Mouse (Mus musculus) erythroblast, embryonic 14.5 days (primary cell): ENCODE data around the gene Atxn7l3b. TPM values are rescaled to one million over a fixed set of nuclear protein-coding genes. Genes with fewer than 3 reads are reported as not detected.
"Not testable (repeated sequence)": the region's sequence is repeated elsewhere in the genome, so short reads cannot be mapped to it uniquely, and the experiment has no call there.

Source experiments
- H3K27me3 ChIP-seq: 2 replicates; pipeline ENCODE4 v1.6.1; 2012; ENCODE audit warnings: inconsistent platforms; ENCODE audit not compliant: control insufficient read depth
- H3K36me3 ChIP-seq: 2 replicates; pipeline ENCODE4 v1.6.1; 2012; ENCODE audit warnings: mild to moderate bottlenecking, inconsistent platforms; ENCODE audit not compliant: control insufficient read depth
- H3K4me1 ChIP-seq: 2 replicates; pipeline ENCODE4 v1.6.1; 2012; ENCODE audit warnings: inconsistent platforms; ENCODE audit not compliant: control insufficient read depth
- H3K4me3 ChIP-seq: replicated peaks from 2 replicates; pipeline ENCODE3; 2012; ENCODE audit warnings: moderate library complexity, mild to moderate bottlenecking, inconsistent platforms
- H3K9me3 ChIP-seq: 2 replicates; pipeline ENCODE4 v1.6.1; 2012; ENCODE audit warnings: low read length, inconsistent platforms, mixed read lengths; ENCODE audit not compliant: control insufficient read depth
- GATA1 ChIP-seq: IDR thresholded peaks from 2 replicates; pipeline ENCODE4 v1.6.1; 2012; ENCODE audit warnings: low read length, inconsistent platforms, mixed read lengths
- TAL1 ChIP-seq: IDR thresholded peaks from 3 replicates; pipeline ENCODE4 v1.6.1; 2012; ENCODE audit warnings: low read length, inconsistent platforms, mixed read lengths
- polyA plus RNA-seq: library from polyadenylated mRNA; stranded (reverse); fragments of >175 nt; gene quantifications from 2 replicates; pipeline ENCODE4 v1.2.3, GENCODE M21; 2012

Atxn7l3b gene
- polyA plus RNA-seq = 1.2 and 1.3 TPM in 2 replicates

GRCm38 (mm10) chr10:112928452-112929221 is at the start of gene Atxn7l3b:
Atxn7l3b (minus strand) TSS chr10:112929001.
- H3K9me3 ChIP-seq = no peaks in the 10 kb centered on the region
- H3K36me3 ChIP-seq = peaks cover 27% of the 10 kb centered on the region
- peaks cover 35% of the 10 kb centered on the region for H3K4me1 ChIP-seq
- peak within 1 kb of the TSS; percentile 90 for H3K4me3 ChIP-seq
- no peak for TF ChIP-seq TAL1
- TF ChIP-seq GATA1 = no peak
- H3K27me3 ChIP-seq = no peaks in the 10 kb centered on the region

GRCm38 (mm10) chr10:112977586-112977985 is 48.8 kb upstream of the Atxn7l3b start:
- Histone ChIP-seq H3K36me3 (no peaks in the 10 kb centered on the region), H3K9me3 (no peaks in the 10 kb centered on the region; the same call in 1 of the 2 replicates)
- TF ChIP-seq TAL1 (no peak), GATA1 (no peak)

GRCm38 (mm10) chr10:112973286-112974026 is 44.7 kb upstream of the Atxn7l3b start:
- H3K4me1 ChIP-seq = no peaks in the 10 kb centered on the region
- H3K36me3 ChIP-seq = no peaks in the 10 kb centered on the region
- TF ChIP-seq TAL1 (no peak), GATA1 (no peak)
- H3K4me3 ChIP-seq = no peak overlapping the region
- no peaks in the 10 kb centered on the region for H3K27me3 ChIP-seq
- H3K9me3 ChIP-seq = no peaks in the 10 kb centered on the region; the same call in 1 of the 2 replicates

More at GRCm38 (mm10) chr10:112977586-112977985, 48.8 kb upstream of the Atxn7l3b start:
- Histone ChIP-seq H3K4me3 (no peak overlapping the region), H3K27me3 (no peaks in the 10 kb centered on the region), H3K4me1 (no peaks in the 10 kb centered on the region)

GRCm38 (mm10) chr10:112970002-112970589 is 41.3 kb upstream of the Atxn7l3b start:
- Histone ChIP-seq H3K36me3 (no peaks in the 10 kb centered on the region), H3K4me3 (no peak overlapping the region), H3K27me3 (no peaks in the 10 kb centered on the region), H3K4me1 (no peaks in the 10 kb centered on the region), H3K9me3 (peaks cover 3% of the 10 kb centered on the region)
- TF ChIP-seq TAL1 (no peak), GATA1 (no peak)

- Histone ChIP-seq H3K4me3 (no peak overlapping the region), H3K4me1 (no peaks in the 10 kb centered on the region), H3K27me3 (no peaks in the 10 kb centered on the region), H3K9me3 (peaks cover 7% of the 10 kb centered on the region), H3K36me3 (no peaks in the 10 kb centered on the region)
- TF ChIP-seq GATA1 (no peak), TAL1 (no peak)
These were observed 38.8 kb upstream of the Atxn7l3b start for GRCm38 (mm10) chr10:112967578-112967977.

GRCm38 (mm10) chr10:112962216-112962615 is 33.4 kb upstream of the Atxn7l3b start:
- not testable (repeated sequence) for H3K9me3 ChIP-seq, H3K36me3 ChIP-seq, H3K4me3 ChIP-seq, H3K4me1 ChIP-seq, H3K27me3 ChIP-seq

- Histone ChIP-seq H3K9me3 (no peaks in the 10 kb centered on the region), H3K36me3 (no peaks in the 10 kb centered on the region), H3K27me3 (no peaks in the 10 kb centered on the region), H3K4me1 (no peaks in the 10 kb centered on the region), H3K4me3 (no peak overlapping the region)
- TF ChIP-seq GATA1 = no peak
- no peak for TF ChIP-seq TAL1
These were observed 25.3 kb upstream of the Atxn7l3b start for GRCm38 (mm10) chr10:112954140-112954539.

- Histone ChIP-seq H3K4me1 (no peaks in the 10 kb centered on the region), H3K4me3 (no peak overlapping the region), H3K9me3 (no peaks in the 10 kb centered on the region), H3K27me3 (no peaks in the 10 kb centered on the region), H3K36me3 (no peaks in the 10 kb centered on the region)
- no peak for TF ChIP-seq GATA1
- TF ChIP-seq TAL1 = no peak
These were observed 19.7 kb upstream of the Atxn7l3b start for GRCm38 (mm10) chr10:112948453-112948852.

GRCm38 (mm10) chr10:112929222-112929615 is 418 bp upstream of the Atxn7l3b start:
- no peaks in the 10 kb centered on the region for H3K27me3 ChIP-seq
- H3K36me3 ChIP-seq = peaks cover 27% of the 10 kb centered on the region
- H3K4me3 ChIP-seq = peak overlapping the region; percentile 90
- no peaks in the 10 kb centered on the region for H3K9me3 ChIP-seq
- peaks cover 35% of the 10 kb centered on the region for H3K4me1 ChIP-seq
- TF ChIP-seq GATA1 = no peak
